Mouse (Mus musculus) lung, postnatal 10 days (tissue): Measurements from ENCODE around the gene Cfap61.

ENCODE experiments used
- DNase-seq: peaks from one replicate; pipeline ENCODE4 v3.0.0; 2021

The Cfap61 gene

GRCm38 (mm10) chr2:146168017-146168803, 233.6 kb downstream of the Cfap61 start:
- peak; percentile 45 for DNase-seq

GRCm38 (mm10) chr2:146169492-146169891, 234.9 kb downstream of the Cfap61 start:
- DNase-seq: no peak

DNA sequence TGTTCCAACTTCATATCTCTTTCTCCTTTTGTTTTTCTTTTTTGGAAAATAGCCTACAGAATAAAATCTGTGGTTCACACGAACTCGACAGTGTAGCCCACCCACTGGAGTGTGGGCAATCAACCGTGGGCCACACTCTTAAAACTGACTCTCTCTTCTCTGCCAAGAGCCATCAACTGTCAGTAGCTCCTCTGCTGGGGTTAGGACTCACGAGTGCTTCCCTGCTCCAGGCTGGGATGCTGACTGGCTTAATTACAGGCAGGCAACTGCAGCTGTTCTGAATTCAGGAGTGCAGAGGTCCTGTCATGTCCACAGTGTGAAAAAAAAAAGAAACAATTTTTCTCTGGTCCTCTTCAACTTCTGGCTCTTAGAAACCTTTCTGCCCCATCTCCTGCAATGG, 237.5 kb downstream of the Cfap61 start:
- no peak for DNase-seq

- DNase-seq: no peak
These were observed 239.6 kb downstream of the Cfap61 start for GRCm38 (mm10) chr2:146174173-146174572.

DNA sequence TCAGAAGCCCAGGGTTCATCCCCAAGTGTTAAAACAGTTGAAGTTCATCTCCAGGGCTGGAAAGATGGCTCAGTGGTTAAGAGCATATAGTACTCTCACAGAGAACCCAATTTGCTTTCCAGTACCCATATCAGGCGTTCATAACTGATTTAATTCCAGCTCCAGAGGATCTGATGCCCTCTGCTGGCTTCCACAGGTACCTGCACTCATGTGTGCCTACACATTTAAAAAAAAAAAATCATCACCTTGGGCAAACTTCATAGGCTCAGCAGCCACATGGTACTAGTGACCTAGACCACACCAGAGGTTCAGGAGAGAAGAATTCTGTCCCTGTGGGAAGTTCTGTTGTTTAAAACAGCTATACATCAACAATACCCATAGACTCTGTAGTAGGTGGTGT, 244.1 kb downstream of the Cfap61 start:
- no peak for DNase-seq

GRCm38 (mm10) chr2:146183830-146184793, 249.5 kb downstream of the Cfap61 start:
- no peak for DNase-seq

DNA sequence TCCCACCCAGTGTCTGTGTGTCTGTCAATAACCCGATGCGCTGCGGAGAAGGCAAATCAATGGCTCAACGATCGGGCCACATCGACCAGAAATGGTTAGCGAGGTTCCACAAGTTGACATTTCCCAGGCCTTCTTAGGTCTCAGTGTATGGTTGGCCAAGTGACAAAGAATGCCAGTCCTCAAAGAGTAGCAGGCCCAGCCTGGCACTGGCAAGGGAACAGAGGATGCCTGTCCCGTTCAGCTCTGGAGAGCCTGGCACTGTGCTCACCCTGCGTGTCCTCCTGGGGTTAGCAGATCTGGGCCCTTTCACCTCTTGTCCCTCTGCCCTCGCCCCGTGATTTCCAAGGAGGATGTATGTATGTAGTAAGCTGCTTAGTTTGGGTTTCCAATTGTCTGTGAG, 261.5 kb downstream of the Cfap61 start:
- no peak for DNase-seq

- no peak for DNase-seq
These were observed 263.4 kb downstream of the Cfap61 start for GRCm38 (mm10) chr2:146197947-146198346.

DNA sequence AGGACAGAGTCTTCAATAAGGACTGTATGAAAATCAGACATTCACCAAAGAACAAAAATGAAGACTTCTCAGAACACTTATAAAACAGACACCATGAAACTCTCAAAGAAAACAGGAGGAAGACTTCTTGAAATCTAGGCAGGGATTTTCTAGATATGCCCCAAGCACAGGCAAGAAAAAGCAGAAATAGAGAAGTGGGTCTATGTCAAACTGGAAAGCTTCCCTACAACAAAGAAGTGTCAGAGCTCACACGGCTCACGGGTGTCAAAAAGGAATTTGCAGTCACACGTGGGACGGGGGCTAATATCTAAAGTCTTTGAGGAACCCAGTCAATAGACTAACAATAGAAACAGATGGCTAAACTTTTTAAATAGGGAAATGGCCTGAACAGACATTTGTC, 276.4 kb downstream of the Cfap61 start:
- DNase-seq: no peak

DNA sequence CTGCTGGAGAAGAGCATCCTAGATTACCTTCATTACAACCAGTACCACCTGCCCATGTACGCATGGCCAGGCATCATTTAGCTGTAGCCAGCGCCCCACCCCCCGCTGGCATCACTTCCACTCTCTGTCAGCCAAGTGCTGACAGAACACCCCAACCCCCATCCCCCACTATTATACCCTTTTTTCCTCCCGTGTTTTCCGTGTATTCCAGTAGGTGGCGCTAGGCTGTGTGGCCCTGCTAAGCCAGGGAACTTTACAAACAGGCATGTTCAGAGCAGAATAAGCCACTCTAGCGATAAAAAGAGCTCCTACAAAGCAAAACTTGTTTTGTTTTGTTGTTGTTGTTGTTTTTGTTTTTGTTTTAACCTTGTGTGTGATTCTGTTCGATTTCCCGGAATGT, 280.1 kb downstream of the Cfap61 start:
- DNase-seq: peak; percentile 48

DNA sequence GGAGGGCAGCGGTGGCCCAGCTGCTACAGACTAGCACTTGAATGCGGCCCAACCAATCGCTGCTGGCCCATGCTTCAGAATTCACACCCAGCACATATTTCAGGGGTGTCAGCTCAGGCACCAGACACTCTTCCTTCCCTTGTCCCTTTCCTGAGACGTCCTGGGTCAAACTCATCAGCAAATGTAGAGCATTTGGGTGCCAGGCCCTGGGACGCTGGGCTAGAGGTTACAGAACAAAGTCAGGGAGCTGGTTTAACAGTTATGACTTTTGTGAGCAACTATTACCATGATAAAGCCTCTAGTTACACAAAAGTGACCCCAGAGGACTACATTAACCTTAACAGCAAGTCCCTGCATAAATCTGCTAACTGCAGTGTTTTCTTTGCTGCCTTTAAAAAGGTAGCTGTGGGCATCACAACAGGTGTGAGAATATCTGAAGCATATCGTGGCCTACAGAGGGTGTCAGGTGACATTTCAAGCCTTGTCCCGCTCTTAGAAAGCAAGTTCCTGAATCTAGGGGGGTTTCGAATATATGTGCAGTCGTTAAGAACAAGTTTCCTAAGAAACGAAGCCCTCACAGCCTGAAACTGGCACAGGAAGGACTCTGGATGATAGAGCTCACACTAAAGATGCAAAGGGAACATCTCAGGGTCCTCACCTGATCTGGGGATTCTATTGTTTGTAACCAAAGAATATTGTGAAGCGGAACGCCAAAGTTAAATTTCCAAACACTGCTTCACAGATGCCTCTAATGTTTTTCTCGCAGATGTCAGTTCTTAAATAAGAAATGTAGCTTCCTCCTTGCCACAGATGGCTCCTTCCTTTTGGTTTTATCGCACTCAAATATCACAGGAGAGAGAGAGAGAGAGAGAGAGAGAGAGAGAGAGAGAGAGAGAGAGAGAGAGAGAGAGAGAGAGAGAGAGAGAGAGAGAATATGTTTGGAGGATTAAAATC, 281.8 kb downstream of the Cfap61 start:
- DNase-seq: no peak

DNA sequence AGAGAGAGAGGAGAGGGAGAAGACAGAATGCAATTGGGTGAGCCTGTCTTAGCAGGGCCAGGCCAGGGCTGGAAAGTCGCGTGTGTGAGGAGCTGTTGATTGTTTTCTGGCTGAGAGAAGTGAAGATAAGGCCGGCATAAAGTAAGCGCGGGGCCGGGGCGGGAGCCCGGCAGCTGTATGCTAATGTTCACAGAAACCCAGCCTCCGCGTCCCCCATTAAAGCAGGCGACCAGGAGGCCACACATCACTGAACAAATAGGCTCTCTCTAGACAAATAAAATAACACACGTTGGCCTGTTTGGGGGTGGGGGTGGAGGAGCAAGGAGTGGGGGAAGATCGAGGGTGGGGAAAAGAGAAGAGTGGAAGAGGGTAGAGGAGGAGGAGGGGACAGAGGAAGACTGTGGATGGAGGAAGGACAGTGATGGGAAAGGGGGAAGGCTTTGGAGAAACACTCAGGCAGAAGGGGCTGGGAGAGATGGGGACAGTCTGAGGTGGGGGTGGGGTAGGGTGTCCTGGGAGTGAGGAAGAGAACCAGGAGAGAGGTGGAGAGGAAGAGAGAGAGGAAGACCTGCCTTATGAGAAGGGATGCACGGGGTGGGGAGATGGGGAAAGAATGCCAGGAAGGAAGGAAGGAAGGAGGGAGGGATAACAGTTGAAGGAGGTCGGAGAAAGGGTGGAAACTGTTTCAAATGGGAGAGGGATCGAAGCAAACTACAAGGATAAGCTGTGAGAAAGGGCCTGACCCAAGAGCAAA, 282.8 kb downstream of the Cfap61 start:
- DNase-seq: peak; percentile 18

DNA sequence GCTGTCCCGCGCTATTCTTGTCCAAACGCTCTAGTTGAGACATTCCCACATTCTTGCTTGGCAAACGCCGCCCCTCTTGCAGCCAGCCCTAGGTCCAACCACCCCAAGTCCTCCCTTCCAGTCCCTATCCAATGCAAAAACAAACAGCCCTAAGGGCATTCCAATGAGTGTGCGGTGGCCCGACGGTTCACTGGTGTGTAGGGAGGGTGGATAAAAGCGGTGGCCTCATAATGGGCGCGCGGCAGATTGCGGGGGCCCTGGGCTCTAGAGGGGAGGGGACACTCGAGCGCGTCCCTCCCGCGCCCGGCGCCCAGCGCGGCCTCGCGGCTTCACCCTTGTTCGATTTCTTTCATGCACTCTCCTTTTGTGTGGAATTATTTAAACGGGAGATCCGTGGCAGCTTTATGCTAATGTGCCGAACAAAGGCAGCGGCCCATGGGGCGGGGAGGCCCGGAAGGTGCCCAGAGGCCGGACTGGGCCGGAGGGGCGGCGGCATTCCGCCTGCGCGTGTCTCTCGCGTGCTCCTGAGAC, 283.6 kb downstream of the Cfap61 start:
- no peak for DNase-seq

- no peak for DNase-seq
These were observed 284.4 kb downstream of the Cfap61 start for GRCm38 (mm10) chr2:146218881-146219535.

- no peak for DNase-seq
These were observed 285.2 kb downstream of the Cfap61 start for GRCm38 (mm10) chr2:146219791-146220190.

- DNase-seq: no peak
These were observed 286.0 kb downstream of the Cfap61 start for GRCm38 (mm10) chr2:146220591-146221075.

DNA sequence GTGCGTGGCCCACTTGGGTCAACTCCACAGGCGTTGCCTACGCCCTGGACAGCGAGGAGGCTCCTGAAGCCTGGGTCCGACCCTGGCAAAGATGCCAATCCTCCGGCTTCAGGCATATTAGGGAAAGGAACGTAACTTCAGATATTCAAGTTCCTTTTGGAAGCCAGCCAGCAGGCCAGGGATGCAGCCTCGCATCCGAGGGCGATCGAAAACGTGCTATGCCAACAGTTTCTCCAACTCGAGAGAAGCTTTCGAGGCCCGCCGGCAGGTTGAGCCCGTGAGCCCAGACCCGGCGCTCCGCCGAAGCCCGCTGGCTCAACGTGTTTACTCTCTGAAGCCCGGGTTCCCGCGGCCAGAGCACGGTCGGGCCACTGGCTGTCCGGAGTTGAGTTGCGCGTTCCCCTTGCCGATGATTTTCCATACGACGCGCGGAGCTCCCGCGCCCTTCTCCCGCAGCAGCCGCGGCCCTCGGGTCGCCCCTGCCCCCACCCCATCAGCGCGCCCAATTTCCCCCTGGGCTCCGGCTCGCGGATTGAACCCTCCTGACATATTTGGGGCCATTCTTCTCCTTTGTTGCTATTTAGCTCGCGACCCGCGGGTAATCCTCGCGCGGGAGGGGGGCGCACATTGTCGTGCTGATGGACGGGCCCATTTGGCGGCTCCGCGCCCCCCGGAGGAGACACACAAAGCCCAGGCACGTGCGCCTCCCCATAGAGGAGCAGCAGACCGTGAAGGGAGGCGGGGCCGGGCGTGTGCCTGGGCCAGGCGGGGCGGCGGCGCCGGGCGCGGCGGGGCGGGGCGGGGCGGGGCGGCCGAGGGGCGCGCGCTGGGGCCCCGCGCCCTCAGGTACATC, 286.7 kb downstream of the Cfap61 start, which contains the start of gene Insm1:
Gene Insm1, plus strand, starts transcription at position 846 of the 853 bp plus-strand sequence.
- peak; percentile 26 for DNase-seq

- DNase-seq: no peak
These were observed 287.3 kb downstream of the Cfap61 start for GRCm38 (mm10) chr2:146221929-146222278.

- DNase-seq: no peak
These were observed 287.9 kb downstream of the Cfap61 start for GRCm38 (mm10) chr2:146222279-146223175.
